Mouse (Mus musculus) testis, postnatal 14 days (tissue): ENCODE data around the gene Trip10.

Experiments
- DNase-seq: peaks from one replicate; pipeline ENCODE4 v3.0.0; 2021; ENCODE audit warnings: low spot score

Trip10 gene

DNA sequence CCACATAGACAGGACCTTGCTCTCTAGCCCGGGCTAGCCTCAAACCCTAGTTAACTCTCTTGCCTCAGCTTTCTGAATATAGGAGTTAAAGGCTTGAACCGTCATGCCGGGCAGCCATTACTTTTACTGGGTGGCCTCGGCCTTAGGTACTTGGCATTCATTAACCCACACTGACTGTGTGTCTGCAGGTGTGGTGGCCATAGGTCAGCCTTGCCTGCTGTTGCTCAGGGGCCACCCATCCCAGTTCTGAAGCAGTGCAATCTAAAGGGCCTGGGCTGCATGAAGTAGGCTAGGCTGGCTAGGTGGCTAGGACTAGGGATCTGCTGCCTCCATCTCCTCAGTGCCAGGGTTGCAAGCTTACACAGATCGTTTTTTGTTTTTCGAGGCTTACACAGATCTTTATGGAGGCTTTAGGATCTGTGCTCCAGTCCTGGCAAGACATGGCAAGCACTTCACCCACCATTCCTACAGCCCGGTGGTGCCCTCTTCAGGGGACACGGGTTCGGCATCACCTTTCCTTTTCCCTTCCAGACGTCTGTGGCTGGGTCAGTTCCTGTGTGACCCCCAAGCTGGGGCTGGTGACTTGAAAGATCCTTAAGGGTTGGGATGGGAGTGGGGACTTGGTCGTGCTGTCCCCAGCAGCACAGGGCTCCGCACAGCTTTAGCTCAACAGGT is 14.9 kb upstream of the Trip10 start:
- DNase-seq = no peak

DNA sequence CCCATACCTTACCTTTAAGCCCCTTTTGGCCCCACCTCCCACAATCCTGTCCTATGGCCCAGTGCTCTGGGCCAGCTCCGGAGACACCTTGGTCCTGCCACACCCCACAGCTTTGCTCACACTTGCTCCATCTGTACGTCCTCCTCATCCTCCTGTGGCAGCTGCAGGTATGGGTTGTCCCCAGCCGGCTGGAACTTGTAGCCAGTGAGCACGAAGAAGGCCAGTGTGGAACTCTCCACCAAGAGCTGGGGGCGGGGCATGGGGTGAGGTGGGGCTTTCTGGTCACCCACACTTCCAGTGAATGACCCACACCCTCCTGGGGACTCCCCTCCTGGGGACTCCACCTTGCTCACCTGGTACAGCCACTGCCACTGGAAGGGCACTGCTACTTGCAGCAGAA is 13.5 kb upstream of the Trip10 start:
- no peak for DNase-seq

DNA sequence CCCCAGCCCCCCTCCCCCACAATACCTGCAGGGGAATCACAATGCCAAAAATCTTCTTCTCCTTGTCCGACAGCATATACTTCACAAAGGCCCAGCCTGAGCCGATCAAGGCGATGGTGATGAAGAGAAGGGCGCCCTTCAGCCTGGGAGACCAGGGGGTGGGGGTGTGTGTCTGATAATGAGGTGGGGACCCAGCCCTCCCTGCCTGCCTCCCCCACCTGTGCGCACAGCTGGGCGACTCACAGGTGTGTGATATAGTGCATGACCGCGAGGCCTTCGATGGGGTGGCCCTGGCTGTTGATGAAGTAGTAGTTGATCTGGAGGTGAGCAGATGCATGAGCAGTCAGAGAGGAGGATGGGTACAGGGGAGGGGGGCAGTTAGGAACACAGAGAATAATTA is 12.1 kb upstream of the Trip10 start:
- no peak for DNase-seq

DNA sequence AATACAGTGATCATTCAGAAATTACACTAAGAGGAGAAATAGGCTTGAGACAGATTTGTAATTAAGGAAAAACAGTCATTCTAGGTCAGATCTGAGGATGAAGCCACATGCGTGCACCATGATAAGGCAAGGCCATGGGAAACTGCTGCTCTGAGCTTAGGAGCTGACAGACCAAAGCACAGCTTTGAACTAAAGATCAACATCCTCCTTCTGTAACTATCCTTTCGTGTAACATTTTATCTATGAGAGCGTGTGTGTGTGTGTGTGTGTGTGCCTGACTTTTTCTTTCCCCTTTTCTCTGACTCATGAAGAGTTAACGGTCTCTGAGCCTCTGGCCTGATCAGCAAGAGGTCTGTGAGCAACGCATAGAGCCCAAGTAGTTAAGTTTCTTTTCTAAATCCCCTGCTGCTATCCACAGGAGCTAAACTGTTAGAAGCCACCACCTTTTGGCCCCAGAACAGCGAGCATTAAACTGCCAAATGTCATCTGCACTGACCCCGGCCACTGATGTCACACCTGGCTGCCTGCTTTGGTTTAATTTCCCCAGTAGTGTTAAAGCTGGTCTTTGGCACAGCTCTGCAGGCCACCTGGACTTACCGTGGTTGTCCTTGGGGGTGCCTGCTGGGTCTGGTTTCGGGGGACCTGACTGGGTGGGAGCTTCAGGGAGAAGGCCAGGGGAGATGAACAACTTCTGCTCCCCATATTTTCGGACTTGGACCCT is 5.4 kb upstream of the Trip10 start:
- no peak for DNase-seq

DNA sequence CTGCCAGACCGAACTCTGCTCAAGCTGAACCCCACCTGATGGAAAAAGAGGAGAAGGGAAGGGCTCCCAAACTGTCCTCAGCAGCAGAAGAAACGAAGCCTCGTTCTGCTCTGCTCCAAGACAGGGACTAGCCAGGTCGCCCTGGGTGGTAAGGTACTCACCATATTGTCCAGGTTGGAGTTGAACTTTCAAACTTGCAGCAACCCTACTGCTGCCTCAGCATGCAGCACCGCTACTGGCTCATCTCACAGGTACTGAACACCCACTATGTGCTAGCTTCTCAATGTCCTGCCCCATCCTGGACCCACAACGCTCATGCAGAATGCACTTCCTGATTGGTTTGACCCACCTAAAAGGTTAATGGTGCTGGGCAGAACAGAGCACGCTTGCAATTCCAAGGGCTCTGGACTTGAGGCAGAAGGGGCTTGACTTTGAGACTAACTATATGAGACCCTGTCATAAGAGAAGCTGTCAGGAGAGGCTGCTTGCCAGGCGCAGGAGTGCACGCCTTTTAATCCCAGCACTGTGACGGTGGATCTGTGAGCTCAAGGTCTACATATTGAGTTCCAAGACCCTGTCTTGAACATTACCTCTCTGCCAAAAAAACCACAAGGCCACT is 3.8 kb upstream of the Trip10 start:
- no peak for DNase-seq

DNA sequence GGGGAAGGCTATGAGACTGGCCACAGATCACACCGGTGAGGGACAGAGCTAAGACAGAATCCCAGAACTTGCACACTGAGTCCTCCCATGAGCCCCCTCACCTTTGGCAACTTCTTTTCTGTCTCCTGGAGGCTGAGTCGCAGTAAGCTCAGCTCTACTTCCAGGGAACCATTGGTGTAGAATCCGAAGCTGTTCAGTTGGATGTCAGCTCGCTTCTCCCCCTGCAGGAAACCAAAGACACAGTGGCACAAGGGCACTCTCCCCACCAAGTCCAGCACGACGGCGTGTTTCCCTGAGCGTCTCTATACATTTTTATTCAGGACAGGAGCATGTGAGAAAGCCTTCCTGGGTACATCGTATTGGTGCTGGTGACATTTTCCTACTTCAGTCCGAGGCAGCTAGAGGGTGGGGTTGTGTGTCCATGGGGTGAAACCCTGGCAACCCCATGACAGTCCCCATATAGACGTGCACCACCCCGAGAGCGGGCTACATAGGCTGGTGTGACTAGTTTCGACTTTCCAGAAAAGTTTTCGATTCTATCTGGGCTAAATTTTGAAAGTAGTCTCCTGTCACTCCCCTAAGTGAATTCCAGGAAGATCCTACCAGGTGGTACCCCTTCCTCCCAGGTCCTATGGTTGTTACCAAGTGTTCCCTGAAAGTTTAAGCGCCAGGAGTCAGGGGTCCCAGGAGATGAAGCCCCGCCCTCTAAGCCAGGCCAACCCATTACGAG is 2.4 kb upstream of the Trip10 start:
- no peak for DNase-seq

DNA sequence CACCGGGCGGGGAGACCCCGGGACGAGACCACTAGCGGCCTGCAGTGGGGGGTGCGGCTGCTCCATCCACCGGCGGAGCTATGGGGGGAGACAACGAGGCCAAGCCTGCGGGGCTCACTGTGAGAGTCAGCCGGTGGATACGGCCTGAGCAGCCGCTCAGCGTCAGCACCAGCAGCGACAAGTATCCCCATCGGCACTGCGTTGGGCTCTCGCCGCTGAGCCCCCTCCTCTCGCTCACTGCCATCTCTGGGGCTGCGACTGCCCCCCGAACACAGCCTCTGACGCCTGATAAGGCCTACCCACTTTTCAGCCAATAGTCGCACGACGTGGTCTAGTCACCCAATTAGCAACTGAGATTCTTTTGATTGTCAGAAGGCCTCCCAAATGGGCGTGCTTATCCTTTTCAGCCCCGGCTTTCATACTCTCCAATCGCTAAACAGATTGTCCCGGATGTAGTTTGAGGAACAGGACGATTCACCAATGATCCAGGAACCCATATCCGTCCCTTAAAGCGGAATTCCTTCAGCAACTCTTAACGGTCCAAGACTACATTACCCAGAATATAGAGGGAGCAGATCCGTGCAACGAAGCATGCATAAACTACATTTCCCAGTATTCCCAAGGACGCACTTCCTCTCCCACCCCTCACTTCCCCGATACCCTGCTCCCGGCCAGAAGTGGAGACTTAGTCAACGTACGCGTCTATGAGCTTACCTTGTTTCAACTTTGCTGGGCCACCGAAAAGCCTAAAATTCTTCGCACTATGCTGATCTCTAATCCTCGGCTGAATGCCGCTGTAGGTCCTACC is 1.7 kb upstream of the Trip10 start:
- DNase-seq = peak; percentile 95

DNA sequence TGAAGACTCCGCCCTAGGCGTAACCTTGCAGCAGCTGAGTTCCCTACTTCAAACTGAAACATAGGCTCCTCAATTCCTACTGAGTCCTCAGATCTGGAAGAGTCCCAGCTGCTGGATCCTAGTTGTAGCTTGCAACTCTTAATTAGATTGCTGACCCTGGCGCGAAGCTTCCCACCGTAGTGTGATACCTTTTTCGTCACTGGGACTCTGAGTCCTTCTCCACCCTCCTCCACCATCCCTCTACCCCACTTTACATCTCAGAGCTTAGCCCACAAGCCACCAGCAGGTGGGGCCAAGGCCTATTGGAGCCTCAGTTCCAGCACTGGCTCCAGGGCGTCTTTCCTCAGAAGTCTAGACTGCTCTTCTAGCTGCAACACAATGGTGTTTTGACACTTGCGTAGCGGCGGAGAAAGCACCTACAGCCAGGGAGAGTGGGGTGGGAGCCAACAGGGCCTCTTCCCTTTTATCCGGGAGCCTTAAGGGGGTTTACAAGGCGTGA is 1.0 kb upstream of the Trip10 start, which contains the start of gene Gpr108:
Gene Gpr108 (minus strand): TSS at position 246 of the 499 bp plus-strand sequence.
- DNase-seq = peak; percentile 78

DNA sequence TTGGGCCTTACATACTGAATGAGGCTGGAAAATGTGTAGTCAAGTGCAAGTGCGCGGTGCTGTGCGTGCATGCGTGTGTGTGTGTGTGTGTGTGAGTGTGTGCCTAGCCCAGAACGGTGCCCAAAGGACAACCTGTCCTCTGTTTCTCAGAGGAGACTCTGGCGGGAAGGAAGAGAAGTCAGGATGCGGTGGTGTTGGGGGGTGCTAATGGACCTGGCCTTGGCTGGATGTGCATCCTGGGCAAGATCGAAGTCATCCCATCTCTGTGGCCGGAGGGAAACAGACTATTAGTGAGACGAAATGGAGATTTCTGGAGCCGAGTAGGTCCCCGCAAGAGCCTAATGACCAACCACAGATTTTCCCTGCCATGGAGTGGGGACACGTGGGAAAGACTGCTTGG is 484 bp upstream of the Trip10 start:
- no peak for DNase-seq

DNA sequence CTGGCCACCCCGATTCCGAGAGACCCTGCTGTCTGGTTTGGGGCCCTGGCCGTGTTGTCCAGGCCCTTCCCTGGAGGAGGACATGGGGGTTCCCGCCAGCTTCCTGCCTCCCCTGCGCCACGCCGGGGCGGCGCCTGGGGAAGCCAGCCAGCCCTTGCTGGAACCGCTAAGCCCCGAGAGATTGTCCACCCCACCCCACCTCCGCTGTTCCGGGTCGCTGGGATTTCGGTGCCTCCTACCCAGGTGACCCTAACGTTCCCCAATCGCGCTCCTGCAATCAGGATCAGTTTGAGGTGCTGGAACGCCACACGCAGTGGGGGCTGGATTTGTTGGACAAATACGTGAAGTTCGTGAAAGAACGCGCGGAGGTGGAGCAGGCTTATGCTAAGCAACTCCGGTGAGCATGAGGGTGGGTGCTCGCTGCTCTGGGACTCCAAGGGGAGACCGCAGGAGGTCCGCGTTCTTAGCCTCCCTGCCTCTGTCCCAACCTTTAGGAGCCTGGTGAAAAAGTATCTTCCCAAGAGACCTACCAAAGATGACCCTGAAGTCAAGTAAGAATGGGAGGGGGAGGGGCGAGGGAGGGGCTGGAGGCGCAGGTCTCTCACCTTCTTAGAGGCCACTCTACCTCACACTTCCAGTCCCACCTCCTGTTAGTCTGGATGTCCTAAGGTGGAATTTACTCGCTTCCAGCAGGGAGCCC is 1.4 kb downstream of the Trip10 start:
- DNase-seq = no peak

DNA sequence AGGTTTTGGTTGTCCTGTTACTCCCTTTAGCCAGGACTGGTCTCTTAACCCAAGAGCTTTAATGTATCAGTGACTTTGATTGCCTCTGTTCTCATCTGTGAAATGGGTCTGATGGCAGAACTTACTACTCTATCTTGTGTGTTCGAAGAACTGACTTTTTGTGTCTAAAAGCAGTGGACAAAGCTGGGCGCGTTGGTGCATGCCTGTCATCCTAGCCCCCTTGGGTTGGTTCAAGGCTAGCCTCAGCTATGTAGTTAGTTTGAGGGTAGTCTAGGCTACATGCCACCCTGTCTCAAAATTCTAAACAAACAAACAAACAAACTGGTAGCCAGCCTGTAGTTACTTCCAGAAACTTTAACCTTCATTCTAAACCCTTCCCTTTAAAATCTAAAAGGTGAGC is 2.2 kb downstream of the Trip10 start:
- no peak for DNase-seq

DNA sequence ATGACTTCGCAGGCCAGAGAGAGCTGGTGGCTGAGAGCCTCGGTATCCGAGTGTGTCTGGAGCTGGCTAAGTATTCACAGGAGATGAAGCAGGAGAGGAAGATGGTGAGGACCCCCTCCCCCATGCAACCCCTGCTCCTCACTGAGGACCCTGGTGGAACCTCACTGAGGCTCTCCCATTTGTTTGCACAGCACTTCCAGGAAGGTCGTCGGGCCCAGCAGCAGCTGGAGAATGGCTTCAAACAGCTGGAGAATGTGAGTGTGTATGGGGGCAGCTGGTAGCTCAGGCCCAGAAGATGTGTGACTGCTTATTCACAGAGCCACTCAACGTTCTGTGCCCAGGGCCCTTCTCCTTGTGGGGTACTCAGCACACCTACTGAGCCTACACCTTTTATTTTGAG is 4.1 kb downstream of the Trip10 start:
- DNase-seq = no peak

DNA sequence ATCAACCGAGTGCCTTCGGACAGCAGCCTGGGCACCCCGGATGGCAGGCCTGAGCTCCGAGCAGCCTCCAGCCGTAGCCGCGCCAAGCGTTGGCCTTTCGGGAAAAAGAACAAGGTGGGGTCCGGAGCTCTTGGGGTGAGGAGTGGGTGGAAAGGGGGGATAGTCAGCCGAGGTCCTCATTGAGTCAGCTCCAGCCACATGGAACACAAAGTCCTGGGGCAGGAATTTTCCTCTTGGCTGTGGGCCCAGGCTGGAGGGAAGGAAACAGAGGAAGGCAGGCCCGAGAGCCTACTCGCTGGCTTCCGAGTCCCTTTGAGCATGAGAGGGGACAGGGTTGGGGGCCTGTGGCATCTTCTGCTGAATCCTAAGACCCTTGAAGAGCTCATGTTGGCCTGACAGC is 6.1 kb downstream of the Trip10 start:
- no peak for DNase-seq

DNA sequence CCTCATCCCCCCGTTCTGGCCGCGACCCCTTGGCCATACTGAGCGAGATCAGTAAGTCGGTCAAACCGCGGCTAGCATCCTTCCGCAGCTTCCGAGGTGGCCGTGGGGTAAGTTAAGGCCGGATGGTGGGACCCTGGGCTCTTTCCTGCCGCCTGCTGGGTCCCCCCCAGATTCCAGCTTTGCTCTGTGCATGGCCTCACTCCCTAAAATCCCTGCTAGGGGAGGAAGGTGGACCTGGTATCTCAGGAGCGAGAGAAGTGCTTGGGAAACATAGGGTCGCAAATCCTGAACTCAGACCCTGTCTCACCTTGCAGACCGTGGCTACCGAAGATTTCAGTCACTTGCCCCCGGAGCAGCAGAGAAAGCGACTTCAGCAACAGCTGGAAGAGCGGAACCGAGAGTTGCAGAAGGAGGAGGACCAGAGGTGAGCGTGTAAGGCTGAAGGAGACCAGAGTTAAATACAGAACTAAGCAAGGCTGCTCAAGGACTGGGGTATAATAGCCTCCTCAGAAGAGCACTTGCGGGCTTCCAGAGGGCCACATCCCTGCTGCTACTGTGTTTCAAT is 7.7 kb downstream of the Trip10 start:
- no peak for DNase-seq

DNA sequence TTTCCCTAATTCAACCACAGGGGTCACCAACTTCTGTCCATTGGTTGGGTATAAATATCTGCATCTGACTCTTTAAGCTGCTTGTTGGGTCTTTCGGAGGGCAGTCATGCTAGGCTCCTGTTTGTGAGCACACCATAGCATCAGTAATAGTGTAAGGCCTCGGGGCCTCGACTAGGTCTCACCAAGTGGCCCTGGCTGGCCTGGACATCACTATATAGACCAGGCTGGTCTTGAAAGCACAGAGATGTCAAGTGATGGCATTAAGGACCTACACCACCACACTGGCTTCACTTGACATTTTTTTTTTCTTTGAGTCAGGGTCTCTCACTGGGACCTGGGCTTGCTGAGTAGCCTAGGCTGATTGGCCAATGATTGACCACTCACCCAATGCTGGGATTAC is 8.9 kb downstream of the Trip10 start:
- DNase-seq = no peak

DNA sequence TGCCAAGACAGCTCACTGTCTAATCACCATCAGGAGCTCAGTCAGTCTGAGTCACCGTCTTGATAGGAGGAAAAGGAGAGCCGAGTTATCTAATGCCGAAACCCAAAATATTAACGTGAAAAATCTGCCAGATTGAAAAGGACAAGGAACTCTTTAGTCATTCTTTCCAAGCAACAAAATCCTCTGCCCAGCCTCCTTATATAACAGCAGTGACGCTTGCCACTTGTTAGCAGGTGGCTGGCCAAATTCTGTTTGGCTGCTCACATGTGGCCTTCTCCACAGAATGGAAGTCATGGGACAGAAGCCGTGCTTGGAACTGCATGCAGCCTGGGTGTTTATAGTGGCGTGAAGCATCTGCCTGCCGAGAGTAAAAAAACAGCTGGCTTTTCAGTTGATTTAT is 10.5 kb downstream of the Trip10 start:
- DNase-seq = no peak

DNA sequence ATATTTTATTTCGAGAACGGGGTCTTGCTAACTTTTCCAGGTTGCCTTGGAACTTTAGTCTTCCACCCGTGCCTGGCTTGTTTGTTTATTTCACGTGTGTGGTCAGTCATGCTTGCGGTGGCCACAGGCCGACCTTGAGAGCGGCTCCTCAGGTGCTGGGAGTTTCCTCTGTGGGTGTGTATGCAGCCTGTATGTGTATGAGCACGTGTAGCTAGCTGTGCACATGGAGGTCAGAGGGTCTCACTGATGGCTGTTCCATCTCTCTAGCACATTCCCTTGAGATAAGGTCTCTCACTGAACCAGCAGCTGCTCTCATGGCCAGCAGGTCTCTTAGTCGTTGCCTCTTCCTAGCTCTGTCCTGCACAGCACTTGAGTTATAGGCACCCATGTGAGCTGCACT is 11.1 kb downstream of the Trip10 start:
- no peak for DNase-seq

DNA sequence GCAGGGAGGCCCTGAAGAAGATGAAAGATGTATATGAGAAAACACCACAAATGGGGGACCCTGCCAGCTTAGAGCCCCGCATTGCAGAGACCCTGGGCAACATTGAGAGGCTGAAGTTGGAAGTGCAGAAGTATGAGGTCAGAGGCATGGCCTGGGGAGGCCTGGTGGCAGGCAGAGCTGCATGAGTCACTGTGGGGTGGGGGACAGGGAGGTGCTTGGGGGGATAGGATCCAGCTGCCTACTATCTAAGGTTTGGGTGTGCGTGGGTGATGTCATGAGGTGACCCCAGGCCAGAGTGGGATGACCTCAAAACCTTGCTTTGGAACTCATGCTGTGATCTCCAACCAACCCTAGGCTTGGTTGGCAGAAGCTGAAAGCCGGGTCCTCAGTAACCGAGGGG is 12.0 kb downstream of the Trip10 start:
- DNase-seq = no peak

DNA sequence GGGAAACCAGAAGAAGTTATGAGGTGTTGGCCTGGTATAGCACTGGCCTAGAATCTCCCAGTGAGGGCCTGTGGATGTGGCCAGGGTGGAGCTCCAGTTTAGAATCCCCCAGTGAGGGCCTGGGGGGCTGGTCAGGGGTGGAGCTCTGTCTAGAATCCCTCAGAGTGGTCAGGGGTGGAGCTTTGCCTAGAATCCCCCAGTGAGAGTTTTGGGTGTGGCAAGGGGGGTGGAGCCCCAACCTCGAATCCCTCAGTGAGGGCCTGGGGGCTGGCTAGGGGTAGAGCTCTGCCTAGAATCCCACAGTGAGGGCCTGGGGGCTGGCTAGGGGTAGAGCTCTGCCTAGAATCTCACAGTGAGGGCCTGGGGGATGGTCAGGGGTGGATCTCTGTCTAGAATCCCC is 12.5 kb downstream of the Trip10 start:
- DNase-seq = no peak

DNA sequence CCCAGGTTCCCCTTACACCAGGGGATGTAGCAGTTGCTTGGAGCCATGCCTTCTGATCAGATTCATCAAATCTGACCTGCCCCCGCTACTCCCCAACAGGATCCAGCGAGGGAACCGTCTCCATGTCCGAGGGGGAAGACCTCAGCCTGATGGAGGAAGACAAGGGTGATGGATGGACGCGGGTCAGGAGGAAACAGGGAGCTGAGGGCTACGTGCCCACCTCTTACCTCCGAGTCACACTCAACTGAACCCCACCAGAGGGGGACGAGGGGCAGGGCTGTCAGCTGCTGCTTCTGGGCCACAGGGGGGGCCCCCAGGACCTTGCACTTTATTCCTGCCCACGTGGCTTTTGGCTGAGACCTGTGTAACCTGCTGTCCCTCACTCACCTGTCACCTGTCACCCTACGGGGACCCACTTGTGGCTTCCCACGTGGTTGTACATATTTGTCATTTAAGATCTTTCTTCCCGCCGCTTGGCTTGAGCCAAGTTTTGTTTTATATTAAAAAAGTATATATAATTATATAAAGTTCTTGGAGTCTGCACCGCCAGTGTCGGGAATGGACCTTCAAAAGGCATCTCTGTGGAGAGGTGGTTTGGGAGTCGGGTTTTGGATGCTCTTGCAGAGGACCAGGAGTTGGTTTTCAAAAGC is 13.8 kb downstream of the Trip10 start:
- DNase-seq = no peak
